Mouse (Mus musculus) cerebellum, adult 2 months (tissue): ENCODE measurements around the gene Gnaz.

Experiments used
- CTCF ChIP-seq: fragments of 200-500 bp; IDR thresholded peaks from 2 replicates; pipeline ENCODE4 v1.5.1; 2011; ENCODE audit warnings: low read depth, mild to moderate bottlenecking, control low read depth, low read length, moderate library complexity, borderline replicate concordance; ENCODE audit not compliant: insufficient read depth
- POLR2A ChIP-seq: fragments of 200-500 bp; IDR thresholded peaks from 2 replicates; pipeline ENCODE4 v1.6.1; 2011; ENCODE audit warnings: low read length, control low read depth, borderline replicate concordance; ENCODE audit not compliant: insufficient read depth

DNA sequence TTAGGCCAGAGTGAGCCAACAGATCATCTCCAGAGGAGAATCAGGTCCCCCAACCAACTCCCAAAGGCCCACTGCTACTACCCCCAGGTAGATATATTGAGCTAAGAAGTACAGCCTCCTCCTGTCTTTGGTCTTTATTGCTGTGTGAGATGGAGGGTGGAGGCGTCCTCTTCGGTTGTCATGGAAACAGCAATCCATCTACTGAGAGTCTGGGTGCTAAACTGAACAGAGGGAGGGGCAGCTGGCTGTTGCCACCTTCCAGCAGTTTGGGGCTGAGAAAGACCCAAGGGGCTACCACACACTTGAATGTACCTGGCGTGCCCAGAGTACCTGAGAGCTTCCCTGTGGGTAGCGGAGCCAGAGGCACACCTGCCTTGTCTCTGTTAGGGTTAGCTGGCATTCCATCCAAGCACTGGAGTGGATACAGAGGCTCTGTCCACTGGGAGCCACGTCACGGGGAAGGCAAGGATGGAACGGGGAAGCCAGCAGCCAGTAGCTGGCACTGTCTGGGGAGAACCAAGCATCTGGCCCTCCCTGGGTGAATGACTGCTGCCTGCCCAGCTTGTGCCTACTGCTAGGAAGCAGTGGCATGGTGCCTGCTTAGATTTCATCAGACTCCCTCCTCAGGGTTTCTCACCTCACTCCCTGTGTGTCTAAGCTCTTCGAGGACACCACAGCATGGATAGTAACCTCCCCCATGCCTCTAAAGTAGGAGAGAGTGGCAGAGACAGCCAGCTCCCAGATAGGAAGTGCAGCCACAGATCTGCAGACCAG, 40.1 kb downstream of the Gnaz start:
- TF ChIP-seq CTCF (no peak), POLR2A (no peak)
